Mouse (Mus musculus) G1E (cell line): ENCODE measurements around the gene Narfl.

Experiments
- CTCF ChIP-seq: IDR thresholded peaks from 2 replicates; pipeline ENCODE4 v1.5.1; 2012; ENCODE audit warnings: low read depth, low read length, inconsistent platforms, mixed read lengths
- GATA1 ChIP-seq: IDR thresholded peaks from 2 replicates; pipeline ENCODE4 v1.6.1; 2012; ENCODE audit warnings: borderline replicate concordance, low read length, inconsistent platforms, mixed read lengths
- POLR2AphosphoS5 ChIP-seq: IDR thresholded peaks from 2 replicates; pipeline ENCODE4 v1.6.1; 2012; ENCODE audit warnings: low read depth, low read length, inconsistent platforms; ENCODE audit not compliant: insufficient replicate concordance
- TAL1 ChIP-seq: conservative IDR thresholded peaks from 2 replicates; pipeline ENCODE4 v1.6.1; 2012; ENCODE audit warnings: low read depth, low read length, inconsistent platforms, mixed read lengths

- no peak for TF ChIP-seq CTCF
- TF ChIP-seq POLR2AphosphoS5, result no peak
- no peak for TF ChIP-seq TAL1
- no peak for TF ChIP-seq GATA1
Measured at GRCm38 (mm10) chr17:25830806-25831431, 57.3 kb downstream of the Narfl start.
